Mouse (Mus musculus) testis, adult 2 months (tissue): ENCODE data around the gene Fhit.

ENCODE experiments used
- CTCF ChIP-seq: fragments of 200-500 bp; IDR thresholded peaks from 2 replicates; pipeline ENCODE4 v1.5.1; 2012; ENCODE audit warnings: low read depth, mild to moderate bottlenecking, inconsistent platforms, low read length, moderate library complexity; ENCODE audit not compliant: control insufficient read depth, insufficient read depth, insufficient replicate concordance
- POLR2A ChIP-seq: fragments of 200-500 bp; IDR thresholded peaks from 2 replicates; pipeline ENCODE4 v1.6.1; 2012; ENCODE audit warnings: low read depth, mild to moderate bottlenecking, inconsistent platforms, low read length, moderate library complexity; ENCODE audit not compliant: control insufficient read depth

DNA sequence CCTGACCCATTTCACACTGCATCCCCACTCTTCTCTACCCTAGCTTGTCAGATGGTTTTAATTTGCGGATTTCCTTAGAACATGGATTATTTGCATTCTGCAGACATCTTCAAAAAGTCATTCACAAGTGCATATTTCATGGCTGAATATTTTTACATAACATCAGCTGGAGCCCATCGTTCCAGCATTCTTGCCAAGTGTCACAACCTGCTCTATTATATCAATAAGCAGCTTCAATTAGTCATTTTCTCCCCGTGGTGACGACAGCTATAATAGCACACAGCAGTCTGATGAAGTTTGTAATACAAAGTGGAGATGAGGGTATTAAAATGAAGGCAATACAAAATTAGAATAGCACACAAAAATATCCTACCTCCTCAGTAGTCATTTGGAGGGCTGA, 337.0 kb downstream of the Fhit start:
- no peak for TF ChIP-seq POLR2A
- no peak for TF ChIP-seq CTCF
